Mouse (Mus musculus): ENCODE results near the gene Olfr734. TPM values are rescaled to one million over a fixed set of nuclear protein-coding genes. Genes with fewer than 3 reads are reported as not detected.

The Olfr734 gene
- not detected in 2 replicates for total RNA-seq (2015; ENCODE audit: low replicate concordance)
- total RNA-seq (2017; ENCODE audit: low replicate concordance) = not detected in 2 replicates

- ATAC-seq (replicated peaks; ENCODE audit: low FRiP score, poor library complexity, severe bottlenecking) = no peak
Measured at GRCm38 (mm10) chr14:50326661-50327060, at the start of gene Olfr734. Gene Olfr734, minus strand, starts transcription at chr14:50326761.

DNA sequence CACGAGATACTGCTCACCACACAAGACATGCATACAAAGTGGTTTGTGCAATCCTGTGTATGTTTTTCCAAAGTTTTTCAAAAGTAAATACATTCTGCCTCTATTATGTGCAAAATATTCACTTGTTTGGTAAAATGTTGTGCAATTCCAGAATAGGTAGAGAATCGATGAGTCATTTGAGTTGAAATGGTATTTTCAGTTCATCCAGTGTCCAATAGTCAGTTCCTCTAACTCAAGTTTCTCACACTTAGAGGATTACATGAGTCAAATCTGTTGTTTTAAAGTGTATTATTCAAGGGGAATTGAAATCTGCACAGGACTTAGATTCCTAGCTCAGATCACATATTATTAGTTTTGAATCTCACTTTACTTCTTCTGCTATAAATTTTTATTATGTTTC is 37.0 kb upstream of the Olfr734 start:
- no peak for ATAC-seq (replicated peaks; ENCODE audit: low FRiP score, poor library complexity, severe bottlenecking)

DNA sequence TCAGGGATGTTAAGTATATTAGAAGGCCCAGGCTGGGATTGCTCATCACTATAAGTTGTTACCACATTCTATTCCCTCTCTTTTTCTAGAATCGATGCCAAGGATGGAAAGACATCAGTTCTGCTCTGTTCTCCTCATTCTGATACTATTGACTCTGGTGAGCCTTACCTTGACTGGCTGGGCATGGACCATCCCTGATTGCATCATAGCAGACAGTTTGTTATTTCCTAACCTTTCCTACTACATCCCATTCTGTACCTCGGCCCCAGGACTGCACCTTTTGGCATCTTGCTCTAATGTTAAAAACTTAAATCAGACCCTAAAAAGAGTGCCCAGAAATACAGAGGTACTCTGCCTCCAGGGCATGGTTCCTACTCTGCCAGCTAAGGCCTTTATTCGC is 33.9 kb upstream of the Olfr734 start:
- ATAC-seq (replicated peaks; ENCODE audit: low FRiP score, poor library complexity, severe bottlenecking) = no peak

GRCm38 (mm10) chr14:50357593-50357992 is 31.0 kb upstream of the Olfr734 start, which contains the start of gene Tlr11:
Gene Tlr11, plus strand, starts transcription at chr14:50357914.
- ATAC-seq (replicated peaks; ENCODE audit: low FRiP score, poor library complexity, severe bottlenecking) = no peak

- ATAC-seq (replicated peaks; ENCODE audit: low FRiP score, poor library complexity, severe bottlenecking) = no peak
Measured at GRCm38 (mm10) chr14:50356725-50357124, 30.2 kb upstream of the Olfr734 start.

GRCm38 (mm10) chr14:50352438-50352837 is 25.9 kb upstream of the Olfr734 start:
- no peak for ATAC-seq (replicated peaks; ENCODE audit: low FRiP score, poor library complexity, severe bottlenecking)

DNA sequence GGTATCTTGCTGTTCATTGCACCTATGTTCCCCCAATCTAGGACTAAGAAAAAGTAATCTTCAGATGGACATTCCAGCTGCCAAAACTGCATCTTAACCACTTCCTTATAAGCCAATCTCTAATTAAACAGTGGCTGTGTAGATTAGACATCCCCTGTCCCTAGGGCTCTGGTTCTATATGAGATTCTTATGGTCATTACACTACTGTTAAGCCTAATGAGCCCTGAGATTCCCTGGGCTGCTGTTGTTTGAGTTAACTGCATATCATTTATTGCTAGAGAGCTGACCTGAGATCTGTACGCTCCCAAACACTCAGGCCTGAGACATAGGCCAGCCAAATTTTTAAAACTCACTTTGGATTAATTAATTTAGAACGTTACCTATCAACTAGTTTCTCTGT is 22.2 kb upstream of the Olfr734 start, which contains the start of gene Olfr735:
Gene Olfr735, minus strand, starts transcription at position 77 of the 400 bp plus-strand sequence.
- no peak for ATAC-seq (replicated peaks; ENCODE audit: low FRiP score, poor library complexity, severe bottlenecking)

DNA sequence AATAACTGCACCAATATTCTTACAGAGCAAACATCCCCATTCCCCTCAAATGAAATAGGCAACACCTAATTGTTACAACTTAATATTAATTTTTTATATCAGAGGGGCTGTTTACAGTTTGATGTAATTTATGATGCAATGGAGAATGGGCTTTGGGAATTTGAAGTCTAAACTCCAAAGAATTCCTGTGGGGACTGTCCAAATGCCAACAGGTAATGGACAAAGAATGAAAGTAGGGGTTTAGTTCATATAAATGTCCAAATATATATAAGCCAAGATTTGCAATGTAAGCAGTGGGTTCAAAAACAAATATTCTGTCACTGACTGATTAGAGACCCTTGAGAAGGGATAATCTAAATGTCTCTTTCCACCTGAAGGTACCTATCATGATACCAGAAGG is 25.1 kb downstream of the Olfr734 start, which contains the start of gene Olfr733:
Gene Olfr733, minus strand, starts transcription at position 101 of the 400 bp plus-strand sequence.
- ATAC-seq (replicated peaks; ENCODE audit: low FRiP score, poor library complexity, severe bottlenecking) = no peak

DNA sequence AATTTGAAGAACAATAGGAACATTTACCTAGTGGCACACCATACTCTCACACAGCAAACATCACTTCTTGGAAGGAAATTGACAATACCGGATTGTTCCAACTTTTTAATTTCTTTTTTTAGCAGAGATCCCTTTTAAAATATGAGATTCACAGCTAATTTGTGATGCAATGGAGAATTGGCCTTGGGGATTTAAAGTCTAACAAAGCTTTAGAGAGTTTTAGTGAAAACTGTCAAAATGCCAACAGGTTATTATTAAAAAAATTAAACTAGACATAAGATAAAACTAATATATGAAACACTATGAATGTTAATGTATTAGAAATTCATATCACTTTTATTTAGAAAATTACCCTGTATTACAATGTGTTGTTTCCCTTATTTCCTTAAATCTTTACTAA is 42.5 kb downstream of the Olfr734 start, which contains the start of gene Olfr732:
Gene Olfr732, minus strand, starts transcription at position 101 of the 400 bp plus-strand sequence.
- ATAC-seq (replicated peaks; ENCODE audit: low FRiP score, poor library complexity, severe bottlenecking) = no peak

Other genes with a start within 250 kb of the Olfr734 start
- not detected in 2 replicates for gene Olfr726, start 235.8 kb downstream of the Olfr734 start, total RNA-seq (2015; ENCODE audit: low replicate concordance)
- not detected in 2 replicates for gene Olfr726, start 235.8 kb downstream of the Olfr734 start, total RNA-seq (2017; ENCODE audit: low replicate concordance)
- not detected in 2 replicates for gene Olfr727, start 203.6 kb downstream of the Olfr734 start, total RNA-seq (2015; ENCODE audit: low replicate concordance)
- 0.98 TPM in 1 of 2 replicates, not detected in the other for gene Olfr727, start 203.6 kb downstream of the Olfr734 start, total RNA-seq (2017; ENCODE audit: low replicate concordance)
- not detected in 2 replicates for gene Olfr728, start 184.1 kb downstream of the Olfr734 start, total RNA-seq (2015; ENCODE audit: low replicate concordance)
- gene Olfr728, start 184.1 kb downstream of the Olfr734 start, total RNA-seq (2017; ENCODE audit: low replicate concordance) = 0.28 TPM in 1 of 2 replicates, not detected in the other
- gene Olfr729, start 173.9 kb downstream of the Olfr734 start, total RNA-seq (2015; ENCODE audit: low replicate concordance) = not detected in 2 replicates
- gene Olfr729, start 173.9 kb downstream of the Olfr734 start, total RNA-seq (2017; ENCODE audit: low replicate concordance) = 0.43 TPM in 1 of 2 replicates, not detected in the other
- not detected in 2 replicates for gene Olfr730, start 138.6 kb downstream of the Olfr734 start, total RNA-seq (2015; ENCODE audit: low replicate concordance)
- gene Olfr730, start 138.6 kb downstream of the Olfr734 start, total RNA-seq (2017; ENCODE audit: low replicate concordance) = not detected in 2 replicates
- gene Olfr731, start 84.9 kb downstream of the Olfr734 start, total RNA-seq (2015; ENCODE audit: low replicate concordance) = not detected in 2 replicates
- not detected in 2 replicates for gene Olfr731, start 84.9 kb downstream of the Olfr734 start, total RNA-seq (2017; ENCODE audit: low replicate concordance)
- not detected in 2 replicates for gene Olfr732, start 42.6 kb downstream of the Olfr734 start, total RNA-seq (2015; ENCODE audit: low replicate concordance)
- gene Olfr732, start 42.6 kb downstream of the Olfr734 start, total RNA-seq (2017; ENCODE audit: low replicate concordance) = not detected in 2 replicates
- not detected in 2 replicates for gene Olfr733, start 25.2 kb downstream of the Olfr734 start, total RNA-seq (2015; ENCODE audit: low replicate concordance)
- gene Olfr733, start 25.2 kb downstream of the Olfr734 start, total RNA-seq (2017; ENCODE audit: low replicate concordance) = not detected in 2 replicates
- not detected in 2 replicates for gene Olfr735, start 22.1 kb upstream of the Olfr734 start, total RNA-seq (2015; ENCODE audit: low replicate concordance)
- not detected in 2 replicates for gene Olfr735, start 22.1 kb upstream of the Olfr734 start, total RNA-seq (2017; ENCODE audit: low replicate concordance)
- gene Tlr11, start 31.2 kb upstream of the Olfr734 start, total RNA-seq (2015; ENCODE audit: low replicate concordance) = 0.42 TPM in 1 of 2 replicates, not detected in the other
- not detected in 2 replicates for gene Tlr11, start 31.2 kb upstream of the Olfr734 start, total RNA-seq (2017; ENCODE audit: low replicate concordance)
- not detected in 2 replicates for gene Olfr736, start 54.4 kb upstream of the Olfr734 start, total RNA-seq (2015; ENCODE audit: low replicate concordance)
- gene Olfr736, start 54.4 kb upstream of the Olfr734 start, total RNA-seq (2017; ENCODE audit: low replicate concordance) = not detected in 2 replicates
- gene Olfr738, start 80.8 kb upstream of the Olfr734 start, total RNA-seq (2015; ENCODE audit: low replicate concordance) = not detected in 2 replicates
- not detected in 2 replicates for gene Olfr738, start 80.8 kb upstream of the Olfr734 start, total RNA-seq (2017; ENCODE audit: low replicate concordance)
- gene Olfr739, start 91.9 kb upstream of the Olfr734 start, total RNA-seq (2015; ENCODE audit: low replicate concordance) = not detected in 2 replicates
- gene Olfr739, start 91.9 kb upstream of the Olfr734 start, total RNA-seq (2017; ENCODE audit: low replicate concordance) = not detected in 2 replicates
- gene Olfr740, start 118.8 kb upstream of the Olfr734 start, total RNA-seq (2015; ENCODE audit: low replicate concordance) = 0.38 TPM in 1 of 2 replicates, not detected in the other
- not detected in 2 replicates for gene Olfr740, start 118.8 kb upstream of the Olfr734 start, total RNA-seq (2017; ENCODE audit: low replicate concordance)
- not detected in 2 replicates for gene Olfr741, start 146.0 kb upstream of the Olfr734 start, total RNA-seq (2015; ENCODE audit: low replicate concordance)
- gene Olfr741, start 146.0 kb upstream of the Olfr734 start, total RNA-seq (2017; ENCODE audit: low replicate concordance) = 0.56 TPM in 1 of 2 replicates, not detected in the other
- gene Olfr742, start 176.8 kb upstream of the Olfr734 start, total RNA-seq (2015; ENCODE audit: low replicate concordance) = not detected in 2 replicates
- not detected in 2 replicates for gene Olfr742, start 176.8 kb upstream of the Olfr734 start, total RNA-seq (2017; ENCODE audit: low replicate concordance)
- not detected in 2 replicates for gene Olfr743, start 195.1 kb upstream of the Olfr734 start, total RNA-seq (2015; ENCODE audit: low replicate concordance)
- gene Olfr743, start 195.1 kb upstream of the Olfr734 start, total RNA-seq (2017; ENCODE audit: low replicate concordance) = not detected in 2 replicates